8 mouse cellular contexts compared by ENCODE assay signal in the genomic region with DNA sequence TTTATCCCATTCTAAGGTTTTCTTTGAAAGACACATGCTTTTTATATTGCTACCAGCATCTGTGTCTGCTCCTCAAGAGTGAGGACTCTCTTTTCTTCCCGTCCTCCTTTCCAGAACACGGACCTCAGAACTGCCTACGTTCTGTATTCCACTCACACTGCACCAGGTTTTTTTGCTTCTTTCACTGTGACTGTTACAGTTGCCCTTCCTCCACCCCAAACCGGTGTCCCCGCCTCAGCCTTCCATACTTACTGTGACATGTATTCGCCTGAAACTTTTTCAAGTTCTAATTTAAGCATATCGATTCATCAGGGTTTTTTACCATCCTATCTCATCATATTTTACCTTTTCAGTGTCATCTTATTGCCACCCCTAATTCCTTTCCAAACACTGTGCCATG. TPM values are rescaled to one million over a fixed set of nuclear protein-coding genes. Genes with fewer than 3 reads are reported as not detected.
A peak's percentile ranks its signal among the peaks of the same experiment; 100 is the strongest.
DNase-seq lines count a peak whose midpoint lies in the region; ATAC-seq and TF ChIP-seq lines count a peak whose summit lies in the region.

No protein-coding gene starts in this region.

- H3K27me3 ChIP-seq in embryonic facial prominence, embryonic 11.5 days (ENCODE audit: control insufficient read depth, insufficient read depth, low read length), result no peaks in the 10 kb centered on the region
- no peaks in the 10 kb centered on the region for H3K27me3 ChIP-seq in limb, embryonic 11.5 days (ENCODE audit: control insufficient read depth, insufficient read depth, low read length)
- H3K27me3 ChIP-seq in midbrain, embryonic 14.5 days (ENCODE audit: control insufficient read depth, insufficient read depth, low read length), result no peaks in the 10 kb centered on the region

- no peaks in the 10 kb centered on the region for H3K36me3 ChIP-seq in ES-E14 (ENCODE audit: control insufficient read depth, insufficient read depth, low read length, poor library complexity, severe bottlenecking)
- no peaks in the 10 kb centered on the region for H3K36me3 ChIP-seq in embryonic facial prominence, embryonic 11.5 days (replicated peaks; ENCODE audit: control insufficient read depth, insufficient read depth, low read depth, low read length)
- H3K36me3 ChIP-seq in limb, embryonic 11.5 days (ENCODE audit: control insufficient read depth, insufficient read depth, low read length), result 0 out of 2 replicates have a peak, but pooled peaks cover 2% of the 10 kb centered on the region
- H3K36me3 ChIP-seq in midbrain, embryonic 14.5 days (ENCODE audit: control insufficient read depth, insufficient read depth, low read length), result no peaks in the 10 kb centered on the region

- intact Hi-C loops in heart, postnatal 10 days (cut with DNase I), result loop anchor here (2.0 to 5.0 kb wide), 2 partner anchors 54 to 149 kb away; no protein-coding TSS in a partner anchor

- H3K4me2 ChIP-seq in embryonic facial prominence, embryonic 11.5 days (ENCODE audit: low read depth, low read length), result peak overlapping the region; percentile 66
- H3K4me2 ChIP-seq in limb, embryonic 11.5 days (ENCODE audit: low read depth, severe bottlenecking), result peak overlapping the region; percentile 43
- peak overlapping the region; percentile 69 for H3K4me2 ChIP-seq in midbrain, embryonic 14.5 days (ENCODE audit: low read length)

- 14% methylated on average over 7 of the region's 7 CpGs for whole genome bisulfite sequencing in embryonic facial prominence, embryonic 11.5 days
- 15% methylated on average over 7 of the region's 7 CpGs for WGBS in limb, embryonic 11.5 days
- WGBS in midbrain, embryonic 14.5 days, result 19% methylated on average over 7 of the region's 7 CpGs

- peak; percentile 19 for DNase-seq in embryo, embryonic 11 days
- DNase-seq in embryo, embryonic 10.5 days (ENCODE audit: low spot score), result no peak
- no peak for DNase-seq in ES-E14 (ENCODE audit: low read depth, low spot score)
- DNase-seq in embryonic facial prominence, embryonic 11.5 days (ENCODE audit: low spot score), result peak; percentile 8
- peak; percentile 23 to 37 for DNase-seq in heart, postnatal 10 days
- peak; percentile 23 for DNase-seq in limb, embryonic 11.5 days (ENCODE audit: low spot score)
- peak; percentile 37 for DNase-seq in midbrain, embryonic 14.5 days
- peak; percentile 41 for DNase-seq in thymus, postnatal 4 days

- peak overlapping the region; percentile 83 to 100 for H3K4me3 ChIP-seq in ES-E14 (ENCODE audit: insufficient read depth in 1 of 2, low read depth in 1 of 2, low read length in 2 of 2, poor library complexity in 1 of 2, severe bottlenecking in 1 of 2)
- peak overlapping the region; percentile 84 for H3K4me3 ChIP-seq in embryonic facial prominence, embryonic 11.5 days (ENCODE audit: low read depth, low read length)
- H3K4me3 ChIP-seq in limb, embryonic 11.5 days (ENCODE audit: low read depth, low read length), result peak overlapping the region; percentile 96
- H3K4me3 ChIP-seq in midbrain, embryonic 14.5 days (replicated peaks; ENCODE audit: low read depth, low read length), result peak overlapping the region; percentile 94

- no peak overlapping the region for H3K27ac ChIP-seq in ES-E14 (ENCODE audit: insufficient read depth, low read depth, low read length, poor library complexity, severe bottlenecking)
- H3K27ac ChIP-seq in embryonic facial prominence, embryonic 11.5 days (replicated peaks; ENCODE audit: low read depth, low read length), result peak overlapping the region; percentile 89; the same call in 1 of the 2 replicates
- H3K27ac ChIP-seq in limb, embryonic 11.5 days (replicated peaks; ENCODE audit: low read depth, low read length), result no peak overlapping the region
- peak overlapping the region; percentile 98 for H3K27ac ChIP-seq in midbrain, embryonic 14.5 days (replicated peaks; ENCODE audit: low read depth, low read length)

- H3K9ac ChIP-seq in ES-E14 (ENCODE audit: insufficient read depth, low read depth, low read length, poor library complexity, severe bottlenecking), result peak overlapping the region; percentile 100; the same call in 1 of the 2 replicates
- peak overlapping the region; percentile 94 for H3K9ac ChIP-seq in embryonic facial prominence, embryonic 11.5 days (replicated peaks; ENCODE audit: low read length)
- H3K9ac ChIP-seq in limb, embryonic 11.5 days (ENCODE audit: low read length), result peak overlapping the region; percentile 95
- H3K9ac ChIP-seq in midbrain, embryonic 14.5 days (replicated peaks; ENCODE audit: low read length), result peak overlapping the region; percentile 90

- peaks cover 0 to 3% of the 10 kb centered on the region in 2 experiments; a peak in 2 of 4 replicates for H3K4me1 ChIP-seq in ES-E14 (ENCODE audit: control insufficient read depth in 2 of 2, insufficient read depth in 2 of 2, low read length in 2 of 2, poor library complexity in 1 of 2)
- no peaks in the 10 kb centered on the region; the same call in 1 of the 2 replicates for H3K4me1 ChIP-seq in embryonic facial prominence, embryonic 11.5 days (ENCODE audit: control insufficient read depth, insufficient read depth, low read length)
- H3K4me1 ChIP-seq in limb, embryonic 11.5 days (ENCODE audit: control insufficient read depth, insufficient read depth, low read length), result peaks cover 11% of the 10 kb centered on the region; the same call in 1 of the 2 replicates
- peaks cover 27% of the 10 kb centered on the region for H3K4me1 ChIP-seq in midbrain, embryonic 14.5 days (ENCODE audit: control insufficient read depth, insufficient read depth, low read length)

- no peak for ATAC-seq in embryonic facial prominence, embryonic 11.5 days (replicated peaks; ENCODE audit: insufficient number of reproducible peaks, low FRiP score, low TSS enrichment, low read depth)
- ATAC-seq in limb, embryonic 11.5 days (ENCODE audit: insufficient number of reproducible peaks, low FRiP score, low TSS enrichment, low read depth), result no peak
- no peak for ATAC-seq in midbrain, embryonic 14.5 days (ENCODE audit: low FRiP score, low TSS enrichment)

- in situ Hi-C loops in ES-E14 (cut with MboI; ENCODE audit: low sequenced_read_pairs in 2 of 2, unreplicated experiment in 2 of 2), result no loop called here

- no peaks in the 10 kb centered on the region for H3K9me3 ChIP-seq in ES-E14 (ENCODE audit: control insufficient read depth, insufficient read depth, low read depth, low read length)
- no peaks in the 10 kb centered on the region for H3K9me3 ChIP-seq in embryonic facial prominence, embryonic 11.5 days (replicated peaks; ENCODE audit: control insufficient read depth, low read length)
- H3K9me3 ChIP-seq in limb, embryonic 11.5 days (ENCODE audit: control insufficient read depth, low read length), result no peaks in the 10 kb centered on the region
- H3K9me3 ChIP-seq in midbrain, embryonic 14.5 days (ENCODE audit: control insufficient read depth, low read length), result no peaks in the 10 kb centered on the region

TF ChIP-seq in ES-E14, 5 proteins besides CTCF, POLR2A, EP300 and RAD21:
- TF ChIP-seq ZC3H11A (IDR thresholded peaks at IDR 0.05; ENCODE audit: borderline replicate concordance, low read depth, low read length), result no peak
- TF ChIP-seq ZNF384 (IDR thresholded peaks at IDR 0.05; ENCODE audit: low read depth, low read length), result no peak
- no peak for TF ChIP-seq MAFK (IDR thresholded peaks at IDR 0.05; ENCODE audit: insufficient read depth, low read depth, low read length)
- TF ChIP-seq CHD2 (IDR thresholded peaks at IDR 0.05; ENCODE audit: low read depth, low read length), result no peak
- no peak for TF ChIP-seq HCFC1 (IDR thresholded peaks at IDR 0.05; ENCODE audit: borderline replicate concordance, insufficient read depth, low read length)

RNA-seq across cellular contexts. Expression of gene Ints13, which starts 1.0 kb away (rescaled TPM):
- total RNA-seq in ES-E14 (2012; rRNA removed), result 47.9 and 69.2 TPM in 2 replicates
- 87.8 and 96.1 TPM in 2 replicates for polyA plus RNA-seq in embryonic facial prominence, embryonic 11.5 days (2014; fragmentation: Nextera tagmentation; extraction: Ambion mirVana)
- total RNA-seq in heart, postnatal 10 days (2021), result 10 to 100 TPM; 22.7 to 27.6 TPM
- 98.5 and 100 TPM in 2 replicates for polyA plus RNA-seq in limb, embryonic 11.5 days (2014; fragmentation: Nextera tagmentation; extraction: Ambion mirVana)
- 37.9 and 53.9 TPM in 2 replicates for polyA plus RNA-seq in midbrain, embryonic 14.5 days (2014; fragmentation: Nextera tagmentation; extraction: Ambion mirVana)

RNA-seq across cellular contexts. Expression of gene Fgfr1op2, which starts 1.6 kb away (rescaled TPM):
- total RNA-seq in ES-E14 (2012; rRNA removed), result 35.7 and 45.4 TPM in 2 replicates
- 95.7 and 97.5 TPM in 2 replicates for polyA plus RNA-seq in embryonic facial prominence, embryonic 11.5 days (2014; fragmentation: Nextera tagmentation; extraction: Ambion mirVana)
- 10 to 100 TPM; 61.6 to 65.4 TPM for total RNA-seq in heart, postnatal 10 days (2021)
- 92.1 and 95.1 TPM in 2 replicates for polyA plus RNA-seq in limb, embryonic 11.5 days (2014; fragmentation: Nextera tagmentation; extraction: Ambion mirVana)
- 41.5 and 52.3 TPM in 2 replicates for polyA plus RNA-seq in midbrain, embryonic 14.5 days (2014; fragmentation: Nextera tagmentation; extraction: Ambion mirVana)

Comparison
In these comparisons a context has a peak if more than half of its experiments do, and no peak if none do; other contexts are left out.
1. DNase-seq: peak in embryo, embryonic 11 days (single experiment), embryonic facial prominence, embryonic 11.5 days (single experiment), heart, postnatal 10 days (2 of 2), limb, embryonic 11.5 days (single experiment), midbrain, embryonic 14.5 days (single experiment) and thymus, postnatal 4 days (single experiment); none in embryo, embryonic 10.5 days (single experiment) and ES-E14 (single experiment).
2. H3K27ac ChIP-seq: peak in embryonic facial prominence, embryonic 11.5 days (single experiment) and midbrain, embryonic 14.5 days (single experiment); none in ES-E14 (single experiment) and limb, embryonic 11.5 days (single experiment).
3. Peak in every context shown above with its lines, with median percentiles within 50 percentile points of each other: H3K4me3 ChIP-seq, H3K9ac ChIP-seq and H3K4me2 ChIP-seq.